Mouse (Mus musculus) CD4-positive, CD25-positive, alpha-beta regulatory T cell (primary cell): ENCODE measurements around the gene 9530077C05Rik. TPM values are rescaled to one million over a fixed set of nuclear protein-coding genes. Genes with fewer than 3 reads are reported as not detected.

Experiments used
- polyA plus RNA-seq: library from polyadenylated mRNA; unstranded; fragments of 100-300 nt; shearing (Covaris generic); gene quantifications from one replicate; pipeline ENCODE4 v1.2.1, GENCODE M21; 2017

Gene 9530077C05Rik
- polyA plus RNA-seq = 0.81 TPM

DNA sequence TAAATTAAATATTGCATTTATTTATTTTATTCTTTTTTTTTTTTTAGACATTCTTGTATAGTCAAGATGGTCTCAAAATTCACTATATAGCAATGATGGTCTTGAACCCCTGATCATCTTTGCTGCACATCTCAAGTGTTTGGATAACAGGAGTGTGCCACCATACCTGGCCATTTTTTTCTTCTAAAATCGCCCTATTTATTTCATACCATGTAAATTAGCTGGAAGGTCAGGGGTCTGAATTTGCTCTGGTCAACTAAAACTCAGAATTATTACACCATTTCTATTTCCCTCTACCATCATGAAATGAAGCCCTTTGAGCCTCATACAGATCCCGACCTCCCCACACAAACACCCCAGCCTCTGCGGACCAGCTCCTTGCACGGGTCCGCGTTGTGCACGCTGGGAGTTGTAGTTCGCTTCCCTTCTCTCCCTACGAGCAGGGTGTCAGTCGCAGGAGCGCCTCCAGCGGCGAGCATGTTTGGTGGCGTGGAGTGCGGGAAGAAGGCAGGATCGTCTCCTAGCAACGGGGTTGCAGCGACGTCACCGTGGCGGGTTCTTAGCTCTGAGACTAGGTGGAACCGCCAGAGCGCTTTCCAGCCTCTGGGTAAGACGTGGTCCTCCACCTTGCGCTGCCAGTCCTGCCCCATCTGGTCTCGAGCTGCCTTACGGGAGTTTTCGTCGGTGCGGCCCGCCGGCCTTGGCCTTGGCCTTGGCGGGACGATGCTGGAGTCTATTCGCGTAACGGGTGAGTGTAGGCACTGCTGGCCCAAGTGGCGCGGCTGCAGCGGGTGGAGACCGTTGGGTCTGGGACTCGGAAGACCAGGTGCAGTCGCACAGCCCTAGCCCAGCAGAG lies at the start of gene 9530077C05Rik:
Gene 9530077C05Rik, plus strand, starts transcription at position 512 of the 856 bp plus-strand sequence.

DNA sequence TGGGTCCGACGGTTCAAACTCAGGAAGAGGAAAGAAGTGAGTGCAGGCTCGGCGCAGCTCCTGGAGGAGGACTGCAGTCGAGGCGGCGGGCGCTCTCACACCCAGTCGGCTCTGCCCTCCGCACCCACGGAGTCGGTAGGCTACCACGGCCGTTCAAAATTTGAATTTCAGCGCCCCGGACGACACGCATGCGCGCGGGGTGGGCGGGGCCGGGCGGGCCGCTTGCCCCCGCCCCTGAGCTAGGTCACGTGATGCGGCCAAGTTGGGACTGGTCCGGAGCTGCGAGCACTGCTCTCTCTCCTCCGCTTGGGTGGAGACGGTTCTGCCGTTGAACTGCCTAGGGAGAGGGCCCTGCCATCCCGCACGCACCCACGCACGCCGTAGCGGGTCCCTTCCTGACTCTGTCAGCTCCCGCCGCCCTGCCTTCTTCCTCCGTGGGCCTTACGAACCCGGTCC lies 22.3 kb upstream of the 9530077C05Rik start, which contains the start of gene Anln:
Gene Anln, minus strand, starts transcription at position 168 of the 456 bp plus-strand sequence.

DNA sequence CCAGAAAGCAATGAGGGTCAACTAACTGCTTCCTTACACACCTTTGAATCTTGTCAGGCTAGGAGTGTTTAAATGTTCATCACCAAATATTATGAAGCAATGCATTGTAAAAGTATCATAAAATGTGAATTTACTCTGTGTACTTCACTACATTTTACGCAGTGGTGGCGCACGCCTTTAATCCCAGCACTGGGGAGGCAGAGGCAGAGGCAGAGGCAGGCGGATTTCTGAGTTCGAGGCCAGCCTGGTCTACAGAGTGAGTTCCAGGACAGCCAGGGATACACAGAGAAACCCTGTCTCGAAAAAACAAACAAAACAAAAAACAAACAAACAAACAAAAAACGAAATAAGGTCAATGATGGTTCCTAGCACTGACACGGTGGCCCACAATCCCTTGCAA lies 42.7 kb downstream of the 9530077C05Rik start, which contains the start of gene Gm17545:
Gene Gm17545, plus strand, starts transcription at position 301 of the 400 bp plus-strand sequence.

DNA sequence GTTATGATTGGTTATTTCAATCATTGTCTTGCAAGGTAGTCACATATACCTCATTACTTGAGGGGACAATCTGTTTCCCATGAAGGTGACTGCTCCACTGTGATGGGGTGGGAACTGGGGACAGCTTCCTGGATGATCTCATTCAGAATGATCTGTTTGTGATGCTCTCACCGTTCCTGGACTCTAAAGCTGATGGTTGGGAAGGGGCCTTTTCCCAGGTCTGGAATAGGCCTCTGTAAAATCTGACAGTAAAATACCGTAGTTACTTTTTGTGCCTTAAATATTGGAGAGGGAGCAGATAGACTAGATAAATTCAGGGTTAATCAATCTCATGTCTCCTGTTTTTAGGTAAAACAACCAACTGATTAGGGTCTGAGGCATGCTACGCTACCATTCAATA lies 58.3 kb downstream of the 9530077C05Rik start, which contains the start of gene Rp9:
Gene Rp9, minus strand, starts transcription at position 101 of the 400 bp plus-strand sequence.

DNA sequence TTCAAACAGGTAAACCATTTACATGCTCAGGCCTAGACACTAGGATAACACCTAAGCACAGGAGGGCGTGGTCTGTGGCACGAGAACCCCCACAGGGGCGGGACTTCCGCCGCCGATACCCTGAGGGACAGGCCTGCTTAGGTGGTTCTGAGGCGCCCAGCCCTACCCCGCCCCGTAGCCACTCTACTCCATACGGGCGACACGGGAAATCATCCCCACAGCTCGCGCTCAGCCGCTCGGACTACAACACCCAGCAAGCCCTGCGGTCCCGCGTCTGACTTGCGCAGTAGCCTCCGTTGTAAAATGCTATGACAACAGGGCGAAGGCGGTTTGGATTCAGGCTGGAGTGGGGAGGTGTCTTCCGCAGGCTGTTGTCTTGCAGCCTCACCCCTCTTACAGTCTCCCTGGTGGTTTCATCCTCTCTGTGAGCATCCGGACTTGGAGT lies 64.1 kb downstream of the 9530077C05Rik start, which contains the start of gene Bbs9:
Gene Bbs9, plus strand, starts transcription at position 292 of the 445 bp plus-strand sequence.

Other genes starting within 250 kb of the 9530077C05Rik start
- not detected for gene Zfp872, start 223.4 kb upstream of the 9530077C05Rik start, polyA plus RNA-seq
- 46.6 TPM for gene Zfp809, start 185.8 kb upstream of the 9530077C05Rik start, polyA plus RNA-seq
- 4.5 TPM for gene Zfp599, start 151.6 kb upstream of the 9530077C05Rik start, polyA plus RNA-seq
- 20.6 TPM for gene Zfp810, start 103.9 kb upstream of the 9530077C05Rik start, polyA plus RNA-seq
- gene Anln, start 22.3 kb upstream of the 9530077C05Rik start, polyA plus RNA-seq = 0.77 TPM
- gene Gm17545, start 42.8 kb downstream of the 9530077C05Rik start, polyA plus RNA-seq = not detected
- gene Rp9, start 58.2 kb downstream of the 9530077C05Rik start, polyA plus RNA-seq = 129 TPM
- 14.3 TPM for gene Bbs9, start 64.2 kb downstream of the 9530077C05Rik start, polyA plus RNA-seq